Comparison of ENCODE assay signal across 16 mouse cellular contexts in the genomic region with DNA sequence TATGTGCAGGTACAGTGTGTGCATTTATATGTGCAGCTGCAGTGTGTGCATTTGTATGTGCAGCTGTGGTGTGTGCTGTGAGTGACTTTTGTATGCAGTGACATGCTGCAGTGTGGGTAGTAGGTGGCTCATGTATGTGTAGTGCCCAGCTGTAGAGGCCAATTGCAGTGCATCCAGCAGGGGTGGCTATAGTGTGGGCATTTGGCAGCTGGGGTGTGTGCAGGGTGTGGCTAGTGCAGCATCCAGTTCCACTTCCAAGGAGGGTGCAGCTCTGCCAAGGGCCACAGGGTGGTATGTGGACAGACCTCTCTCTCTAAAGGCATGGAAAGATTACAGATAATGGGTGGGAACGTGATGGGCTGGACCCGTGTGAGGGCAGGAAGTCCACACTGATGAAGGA. TPM values are rescaled to one million over a fixed set of nuclear protein-coding genes. Genes with fewer than 3 reads are reported as not detected.
A peak's percentile ranks its signal among the peaks of the same experiment; 100 is the strongest.
DNase-seq lines count a peak whose midpoint lies in the region; ATAC-seq and TF ChIP-seq lines count a peak whose summit lies in the region.
"Had no signal": no experiment of that assay in that cellular context is flagged by ENCODE, and none has a peak within 500 bp of the region (broad histone marks: within the 10 kb centered on the region; RNA-seq: fewer than 3 reads in every experiment).

No protein-coding gene starts in this region.

- no peaks in the 10 kb centered on the region for H3K36me3 ChIP-seq in kidney, embryonic 14.5 days (ENCODE audit: control insufficient read depth, insufficient read depth, low read length)
- no peaks in the 10 kb centered on the region for H3K36me3 ChIP-seq in stomach, embryonic 15.5 days
- H3K36me3 ChIP-seq: embryonic facial prominence, embryonic 10.5 days; hindbrain, embryonic 13.5 days had no signal

- no peak overlapping the region for H3K4me2 ChIP-seq in kidney, embryonic 14.5 days (replicated peaks; ENCODE audit: low read depth, low read length)
- H3K4me2 ChIP-seq in stomach, embryonic 15.5 days, result no peak overlapping the region
- H3K4me2 ChIP-seq: hindbrain, embryonic 13.5 days had no signal

- 0 out of 2 replicates have a peak, but pooled peaks have one; percentile 29 for ATAC-seq in kidney, embryonic 14.5 days (ENCODE audit: low FRiP score, low TSS enrichment)
- 0 out of 2 replicates have a peak, but pooled peaks have one; percentile 28 for ATAC-seq in stomach, embryonic 15.5 days (ENCODE audit: insufficient read depth, low FRiP score, low read depth)
- ATAC-seq: forebrain, embryonic 14.5 days had no signal

- H3K27me3 ChIP-seq in kidney, embryonic 14.5 days (ENCODE audit: control insufficient read depth, insufficient read depth, low read length), result no peaks in the 10 kb centered on the region
- no peaks in the 10 kb centered on the region for H3K27me3 ChIP-seq in stomach, embryonic 15.5 days (replicated peaks)
- H3K27me3 ChIP-seq: hindbrain, embryonic 13.5 days had no signal

- H3K4me3 ChIP-seq in kidney, embryonic 14.5 days (ENCODE audit: low read length), result no peak overlapping the region
- no peak overlapping the region for H3K4me3 ChIP-seq in left cerebral cortex, adult 2 months
- H3K4me3 ChIP-seq in stomach, embryonic 15.5 days (replicated peaks), result no peak overlapping the region
- H3K4me3 ChIP-seq: embryonic facial prominence, embryonic 10.5 days; heart, embryonic 10.5 days; hindbrain, embryonic 13.5 days had no signal

- WGBS in kidney, embryonic 14.5 days, result 75% methylated on average over 2 of the region's 2 CpGs
- 65% methylated on average over 2 of the region's 2 CpGs for WGBS in stomach, embryonic 15.5 days

- DNase-seq in kidney, postnatal 36 days, result no peak
- DNase-seq in left cerebral cortex, adult 2 months (ENCODE audit: extremely low spot score in 1 of 2, low spot score in 2 of 2), result no peak
- no peak for DNase-seq in left cerebral cortex, adult 11 months (ENCODE audit: low spot score)
- DNase-seq in neural tube, embryonic 10.5 days (ENCODE audit: extremely low spot score, low spot score), result no peak
- DNase-seq: adrenal gland, adult 2 months; adrenal gland, postnatal 36 days; cerebellum, adult 2 months; cerebellum, postnatal 10 days; gastrocnemius, postnatal 36 days; heart, postnatal 14 days had no signal

- no peak overlapping the region for H3K9ac ChIP-seq in kidney, embryonic 14.5 days (ENCODE audit: low read depth, low read length)
- no peak overlapping the region for H3K9ac ChIP-seq in stomach, embryonic 15.5 days
- H3K9ac ChIP-seq: hindbrain, embryonic 13.5 days had no signal

- intact Hi-C loops in left cerebral cortex, adult 2 months (cut with DNase I), result no loop called here

- TF ChIP-seq CTCF in left cerebral cortex, adult 2 months (IDR thresholded peaks at IDR 0.05), result no peak

- no peak overlapping the region for H3K27ac ChIP-seq in kidney, embryonic 14.5 days (ENCODE audit: low read depth, low read length)
- H3K27ac ChIP-seq in left cerebral cortex, adult 2 months, result peak overlapping the region; percentile 50; the same call in 1 of the 2 replicates
- no peak overlapping the region for H3K27ac ChIP-seq in stomach, embryonic 15.5 days
- H3K27ac ChIP-seq: embryonic facial prominence, embryonic 10.5 days; heart, embryonic 10.5 days; hindbrain, embryonic 13.5 days had no signal

- H3K4me1 ChIP-seq in kidney, embryonic 14.5 days (ENCODE audit: control insufficient read depth, insufficient read depth, low read length), result no peaks in the 10 kb centered on the region
- no peaks in the 10 kb centered on the region for H3K4me1 ChIP-seq in stomach, embryonic 15.5 days

- no peaks in the 10 kb centered on the region for H3K9me3 ChIP-seq in kidney, embryonic 14.5 days (ENCODE audit: control insufficient read depth, low read length)
- no peaks in the 10 kb centered on the region for H3K9me3 ChIP-seq in stomach, embryonic 15.5 days
- H3K9me3 ChIP-seq: embryonic facial prominence, embryonic 10.5 days; heart, embryonic 10.5 days; hindbrain, embryonic 13.5 days had no signal

RNA-seq across cellular contexts. Expression of gene Rps6ka2, which starts 43.3 kb away (rescaled TPM):
- polyA plus RNA-seq in kidney, embryonic 14.5 days (2014; fragmentation: Nextera tagmentation; extraction: Ambion mirVana), result 18.3 and 30.7 TPM in 2 replicates
- total RNA-seq in left cerebral cortex, adult 2 months (2021), result 10 to 100 TPM; 62.4 to 69.4 TPM
- 8.5 and 9.4 TPM in 2 replicates for polyA plus RNA-seq in stomach, embryonic 15.5 days (2015; fragmentation: Nextera tagmentation; extraction: Ambion mirVana)
